Mouse (Mus musculus) kidney, embryonic 14.5 days (tissue): ENCODE data around the gene Fbxw27. TPM values are rescaled to one million over a fixed set of nuclear protein-coding genes. Genes with fewer than 3 reads are reported as not detected.
"Not testable (repeated sequence)": the region's sequence is repeated elsewhere in the genome, so short reads cannot be mapped to it uniquely, and the experiment has no call there.

Experiments used
- ATAC-seq: fragments of 200-750 bp; cut with Nextera tagmentation; 2 replicates; pipeline ENCODE4 v1.8.0; 2017; ENCODE audit warnings: moderate number of reproducible peaks, mild to moderate bottlenecking, moderate TSS enrichment, moderate library complexity; ENCODE audit not compliant: low FRiP score, low TSS enrichment
- H3K27ac ChIP-seq: fragments of 300-500 bp; sonication (generic); 2 replicates; pipeline ENCODE4 v1.5.1; 2014; ENCODE audit warnings: low read depth, mild to moderate bottlenecking, low read length, moderate library complexity, mixed read lengths
- H3K27me3 ChIP-seq: fragments of 300-500 bp; sonication (generic); 2 replicates; pipeline ENCODE4 v1.6.1; 2014; ENCODE audit warnings: mild to moderate bottlenecking, low read length; ENCODE audit not compliant: control insufficient read depth, insufficient read depth
- H3K36me3 ChIP-seq: fragments of 300-500 bp; sonication (generic); 2 replicates; pipeline ENCODE4 v1.6.1; 2014; ENCODE audit warnings: low read length, mixed read lengths; ENCODE audit not compliant: control insufficient read depth, insufficient read depth
- H3K4me1 ChIP-seq: fragments of 300-500 bp; sonication (generic); 2 replicates; pipeline ENCODE4 v1.6.1; 2014; ENCODE audit warnings: low read length, mixed read lengths; ENCODE audit not compliant: control insufficient read depth, insufficient read depth
- H3K4me2 ChIP-seq: fragments of 300-500 bp; sonication (generic); replicated peaks from 2 replicates; pipeline ENCODE4 v1.6.1; 2014; ENCODE audit warnings: low read depth, mild to moderate bottlenecking, low read length
- H3K4me3 ChIP-seq: fragments of 300-500 bp; sonication (generic); 2 replicates; pipeline ENCODE4 v1.5.1; 2014; ENCODE audit warnings: mild to moderate bottlenecking, low read length
- H3K9ac ChIP-seq: fragments of 300-500 bp; sonication (generic); 2 replicates; pipeline ENCODE4 v1.6.1; 2014; ENCODE audit warnings: low read depth, mild to moderate bottlenecking, low read length, moderate library complexity
- H3K9me3 ChIP-seq: fragments of 300-500 bp; sonication (generic); 2 replicates; pipeline ENCODE4 v1.6.1; 2016; ENCODE audit warnings: low read length; ENCODE audit not compliant: control insufficient read depth
- WGBS: fragments of 180-500 bp; shearing (Covaris S2); extraction: QIAGEN DNeasy Blood & Tissue Kit; methylation state at CpG from one replicate; pipeline ENCODE4 v1.1.7; 2014; 5-methylcytosine and 5-hydroxymethylcytosine counted together
- polyA plus RNA-seq: library from polyadenylated mRNA; unstranded; fragments of >200 nt; fragmentation: Nextera tagmentation; extraction: Ambion mirVana; gene quantifications from 2 replicates; pipeline ENCODE4 v1.2.1, GENCODE M21; 2014

Gene Fbxw27
- polyA plus RNA-seq, 1 experiment from 2014 or later, result not detected

GRCm38 (mm10) chr9:109806695-109807293 is 16.3 kb upstream of the Fbxw27 start:
- Histone ChIP-seq H3K27ac (peak overlapping the region; percentile 73; the same call in 1 of the 2 replicates), H3K9ac (no peak overlapping the region), H3K9me3 (no peaks in the 10 kb centered on the region), H3K4me1 (peaks cover 12% of the 10 kb centered on the region), H3K4me3 (no peak overlapping the region), H3K36me3 (no peaks in the 10 kb centered on the region), H3K4me2 (no peak overlapping the region), H3K27me3 (no peaks in the 10 kb centered on the region)
- 29% methylated on average over 2 of the region's 2 CpGs for WGBS
- peak; percentile 81 for ATAC-seq

GRCm38 (mm10) chr9:109806260-109806659 is 15.8 kb upstream of the Fbxw27 start:
- no peak overlapping the region for H3K4me2 ChIP-seq
- 28% methylated on average over 1 of the region's 1 CpGs for WGBS
- ATAC-seq, result peak; percentile 50
- peak overlapping the region; percentile 30 for H3K27ac ChIP-seq
- peaks cover 12% of the 10 kb centered on the region for H3K4me1 ChIP-seq
- H3K9ac ChIP-seq, result no peak overlapping the region
- no peaks in the 10 kb centered on the region for H3K9me3 ChIP-seq
- H3K4me3 ChIP-seq, result no peak overlapping the region
- no peaks in the 10 kb centered on the region for H3K27me3 ChIP-seq
- no peaks in the 10 kb centered on the region for H3K36me3 ChIP-seq

- H3K27ac ChIP-seq, H3K4me3 ChIP-seq, H3K27me3 ChIP-seq, ATAC-seq, H3K9me3 ChIP-seq, H3K36me3 ChIP-seq, H3K4me2 ChIP-seq, H3K9ac ChIP-seq: not testable (repeated sequence)
- WGBS, result 62% methylated on average over 2 of the region's 2 CpGs
- peaks cover 12% of the 10 kb centered on the region for H3K4me1 ChIP-seq
Observed at GRCm38 (mm10) chr9:109805596-109805995, 15.1 kb upstream of the Fbxw27 start.

- H3K4me1 ChIP-seq, result no peaks in the 10 kb centered on the region
- no peak overlapping the region for H3K4me2 ChIP-seq
- no peaks in the 10 kb centered on the region for H3K36me3 ChIP-seq
- no peak overlapping the region for H3K4me3 ChIP-seq
- 92% methylated on average over 1 of the region's 1 CpGs for WGBS
- H3K27me3 ChIP-seq, result no peaks in the 10 kb centered on the region
- no peak overlapping the region for H3K27ac ChIP-seq
- no peak for ATAC-seq
- no peaks in the 10 kb centered on the region for H3K9me3 ChIP-seq
- no peak overlapping the region for H3K9ac ChIP-seq
Observed at GRCm38 (mm10) chr9:109798051-109798450, 7.6 kb upstream of the Fbxw27 start.

- WGBS, result 74% methylated on average over 2 of the region's 2 CpGs
- no peaks in the 10 kb centered on the region for H3K36me3 ChIP-seq
Observed at GRCm38 (mm10) chr9:109795811-109796210, 5.3 kb upstream of the Fbxw27 start.

GRCm38 (mm10) chr9:109795221-109795620 is 4.8 kb upstream of the Fbxw27 start:
- Histone ChIP-seq H3K36me3 (no peaks in the 10 kb centered on the region), H3K9ac (no peak overlapping the region), H3K27me3 (no peaks in the 10 kb centered on the region), H3K27ac (no peak overlapping the region), H3K4me1 (no peaks in the 10 kb centered on the region), H3K9me3 (no peaks in the 10 kb centered on the region), H3K4me2 (no peak overlapping the region), H3K4me3 (no peak overlapping the region)
- no peak for ATAC-seq
- 54% methylated on average over 2 of the region's 2 CpGs for WGBS

More at GRCm38 (mm10) chr9:109795811-109796210, 5.3 kb upstream of the Fbxw27 start:
- no peak overlapping the region for H3K27ac ChIP-seq
- H3K27me3 ChIP-seq, result no peaks in the 10 kb centered on the region
- no peak overlapping the region for H3K4me3 ChIP-seq
- H3K4me1 ChIP-seq, result no peaks in the 10 kb centered on the region
- H3K9ac ChIP-seq, result no peak overlapping the region
- no peak overlapping the region for H3K4me2 ChIP-seq
- no peaks in the 10 kb centered on the region for H3K9me3 ChIP-seq
- no peak for ATAC-seq

- not testable (repeated sequence) for H3K4me3 ChIP-seq, H3K27me3 ChIP-seq, H3K36me3 ChIP-seq, H3K9ac ChIP-seq, H3K4me2 ChIP-seq, ATAC-seq, H3K27ac ChIP-seq, H3K4me1 ChIP-seq, H3K9me3 ChIP-seq
- WGBS, result 73% methylated on average over 1 of the region's 1 CpGs
Observed at GRCm38 (mm10) chr9:109766841-109767240, 23.6 kb downstream of the Fbxw27 start.

GRCm38 (mm10) chr9:109745989-109746388 is 44.5 kb downstream of the Fbxw27 start, which contains the start of gene Fbxw26:
Fbxw26 (minus strand) TSS chr9:109746089.
- H3K9me3 ChIP-seq, H3K27me3 ChIP-seq, H3K4me3 ChIP-seq, H3K4me1 ChIP-seq, H3K4me2 ChIP-seq, H3K9ac ChIP-seq, H3K36me3 ChIP-seq, ATAC-seq, H3K27ac ChIP-seq: not testable (repeated sequence)
- 89% methylated on average over 3 of the region's 3 CpGs for WGBS
